Mouse (Mus musculus) cerebellum, adult 2 months (tissue): ENCODE data around the gene Pcgf1. TPM values are rescaled to one million over a fixed set of nuclear protein-coding genes. Genes with fewer than 3 reads are reported as not detected.
A peak's percentile ranks its signal among the peaks of the same experiment; 100 is the strongest.

Source experiments
- DNase-seq, 2 experiments: peaks; one replicate each; pipeline ENCODE4 v3.0.0; 2021
- H3K27ac ChIP-seq: fragments of 200-500 bp; 2 replicates; pipeline ENCODE4 v1.5.1; 2012; ENCODE audit warnings: low read length, control low read depth, inconsistent platforms; ENCODE audit not compliant: insufficient read depth
- H3K27me3 ChIP-seq: fragments of 200-500 bp; 2 replicates; pipeline ENCODE4 v1.6.1; 2012; ENCODE audit warnings: inconsistent platforms, mild to moderate bottlenecking, low read length, moderate library complexity; ENCODE audit not compliant: control insufficient read depth, insufficient read depth
- H3K4me1 ChIP-seq: fragments of 200-500 bp; 2 replicates; pipeline ENCODE4 v1.6.1; 2011; ENCODE audit warnings: low read length; ENCODE audit not compliant: control insufficient read depth, insufficient read depth
- H3K4me3 ChIP-seq: fragments of 200-500 bp; replicated peaks from 2 replicates; pipeline ENCODE3; 2011; ENCODE audit warnings: mild to moderate bottlenecking, low read depth, low read length, control low read depth; ENCODE audit not compliant: insufficient read depth
- CTCF ChIP-seq: fragments of 200-500 bp; IDR thresholded peaks from 2 replicates; pipeline ENCODE4 v1.5.1; 2011; ENCODE audit warnings: low read depth, mild to moderate bottlenecking, control low read depth, low read length, moderate library complexity, borderline replicate concordance; ENCODE audit not compliant: insufficient read depth
- POLR2A ChIP-seq: fragments of 200-500 bp; IDR thresholded peaks from 2 replicates; pipeline ENCODE4 v1.6.1; 2011; ENCODE audit warnings: low read length, control low read depth, borderline replicate concordance; ENCODE audit not compliant: insufficient read depth
- WGBS: fragments of 180-500 bp; shearing (Covaris S2); methylation state at CpG from one replicate; pipeline ENCODE4 v1.1.7; 2018; 5-methylcytosine and 5-hydroxymethylcytosine counted together
- polyA plus RNA-seq: library from polyadenylated mRNA; depleted of rRNA; stranded (reverse); fragments of >200 nt; gene quantifications from 2 replicates; pipeline ENCODE4 v1.2.3, GENCODE M21; 2012; rRNA removed

Gene Pcgf1
- polyA plus RNA-seq, result 57.5 and 61.6 TPM in 2 replicates

DNA sequence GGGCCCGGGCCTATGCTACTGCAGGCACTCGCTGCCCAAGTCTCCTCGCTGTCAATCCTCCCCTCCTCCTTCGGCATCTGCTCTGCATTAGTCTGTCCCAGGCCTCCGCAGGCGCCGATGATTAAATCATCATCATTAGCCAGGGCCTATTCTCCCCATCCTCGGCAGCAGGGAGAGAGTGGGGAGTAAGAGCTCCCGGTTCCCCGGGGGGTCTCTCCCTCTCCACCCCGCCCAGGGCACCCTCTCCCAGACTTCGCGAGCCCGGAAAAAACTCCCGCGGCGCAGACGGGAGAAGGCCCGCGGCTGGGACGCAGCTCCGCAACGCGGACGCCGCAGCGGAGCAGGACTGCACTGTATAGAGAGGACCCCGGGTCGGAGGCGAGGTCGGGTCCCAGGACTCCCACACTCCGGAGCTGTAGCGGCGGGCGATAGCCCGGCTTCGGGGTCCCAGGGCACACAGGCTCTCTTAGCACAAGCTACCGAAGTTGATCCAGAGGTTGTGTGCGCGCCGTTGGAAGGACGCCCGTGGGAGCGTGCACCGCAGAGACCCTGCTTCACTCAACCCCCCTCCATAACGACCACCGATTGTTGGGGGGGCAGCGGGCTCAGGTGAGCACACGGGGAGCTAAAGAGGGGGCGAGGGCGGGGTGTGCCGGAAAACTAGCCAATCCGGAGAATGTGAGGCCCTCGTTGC, at the start of gene Pcgf1:
Gene Pcgf1, plus strand, starts transcription at position 240 of the 694 bp plus-strand sequence.
- Histone ChIP-seq H3K4me1 (peaks cover 7% of the 10 kb centered on the region; the same call in 1 of the 2 replicates), H3K4me3 (peak within 1 kb of the TSS; percentile 85), H3K27me3 (no peaks in the 10 kb centered on the region; the same call in 1 of the 2 replicates), H3K27ac (peak within 1 kb of the TSS; percentile 83)
- under 1% methylated on average over 54 of the region's 54 CpGs for WGBS
- no peak for TF ChIP-seq CTCF
- no peak for TF ChIP-seq POLR2A
- peak in 1 of 2 experiments; percentile 67 for DNase-seq

DNA sequence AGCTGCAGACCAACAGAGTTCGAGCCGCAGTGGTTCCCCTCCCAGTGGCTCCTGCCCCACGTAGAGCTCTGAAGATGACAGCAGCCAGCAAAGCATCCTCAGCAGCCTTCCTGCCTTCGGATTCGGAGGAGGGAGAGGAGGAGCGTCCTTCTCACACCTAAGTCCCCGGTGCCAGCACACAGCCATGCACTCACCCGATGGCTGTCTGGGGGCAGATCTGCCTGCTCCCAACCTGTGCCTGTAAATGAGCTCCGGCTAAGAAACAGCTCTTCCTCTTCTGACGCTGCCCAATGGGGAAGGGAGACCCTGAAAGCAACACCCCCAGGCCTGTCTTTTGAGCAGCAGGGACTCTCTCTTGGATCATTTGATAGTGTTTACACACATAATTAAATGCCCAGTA, 47.9 kb upstream of the Pcgf1 start:
- H3K4me1 ChIP-seq, result 0 out of 2 replicates have a peak, but pooled peaks cover 2% of the 10 kb centered on the region
- H3K27ac ChIP-seq, result no peak overlapping the region
- DNase-seq, result no peak
- WGBS, result 33% methylated on average over 10 of the region's 10 CpGs
- no peak overlapping the region for H3K4me3 ChIP-seq
- H3K27me3 ChIP-seq, result peaks cover 6% of the 10 kb centered on the region; the same call in 1 of the 2 replicates
- TF ChIP-seq CTCF (no peak), POLR2A (no peak)

DNA sequence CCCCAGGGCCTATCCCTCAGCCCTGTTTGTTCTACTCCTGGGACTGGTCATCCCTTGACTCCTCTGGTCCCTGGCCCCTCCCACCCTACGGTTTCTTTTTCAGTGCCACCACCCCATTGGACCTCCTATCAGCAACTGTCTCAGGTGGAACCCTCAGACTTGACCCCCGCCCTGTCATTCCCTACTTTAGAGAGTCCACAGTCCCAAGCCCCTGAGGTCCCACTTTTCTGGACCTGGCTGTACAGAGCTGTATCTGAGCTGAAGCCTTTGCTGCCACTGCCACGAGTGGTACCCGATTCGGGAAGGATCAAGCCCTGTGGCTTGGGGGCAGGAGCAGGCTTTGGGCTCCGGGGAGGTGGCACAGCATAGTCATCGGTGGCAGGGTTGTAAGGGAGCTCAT, 46.6 kb upstream of the Pcgf1 start:
- peaks cover 6% of the 10 kb centered on the region; the same call in 1 of the 2 replicates for H3K27me3 ChIP-seq
- H3K4me3 ChIP-seq, result no peak overlapping the region
- H3K27ac ChIP-seq, result no peak overlapping the region
- 0 out of 2 replicates have a peak, but pooled peaks cover 2% of the 10 kb centered on the region for H3K4me1 ChIP-seq
- WGBS, result 70% methylated on average over 7 of the region's 7 CpGs
- no peak for TF ChIP-seq CTCF
- no peak for DNase-seq

DNA sequence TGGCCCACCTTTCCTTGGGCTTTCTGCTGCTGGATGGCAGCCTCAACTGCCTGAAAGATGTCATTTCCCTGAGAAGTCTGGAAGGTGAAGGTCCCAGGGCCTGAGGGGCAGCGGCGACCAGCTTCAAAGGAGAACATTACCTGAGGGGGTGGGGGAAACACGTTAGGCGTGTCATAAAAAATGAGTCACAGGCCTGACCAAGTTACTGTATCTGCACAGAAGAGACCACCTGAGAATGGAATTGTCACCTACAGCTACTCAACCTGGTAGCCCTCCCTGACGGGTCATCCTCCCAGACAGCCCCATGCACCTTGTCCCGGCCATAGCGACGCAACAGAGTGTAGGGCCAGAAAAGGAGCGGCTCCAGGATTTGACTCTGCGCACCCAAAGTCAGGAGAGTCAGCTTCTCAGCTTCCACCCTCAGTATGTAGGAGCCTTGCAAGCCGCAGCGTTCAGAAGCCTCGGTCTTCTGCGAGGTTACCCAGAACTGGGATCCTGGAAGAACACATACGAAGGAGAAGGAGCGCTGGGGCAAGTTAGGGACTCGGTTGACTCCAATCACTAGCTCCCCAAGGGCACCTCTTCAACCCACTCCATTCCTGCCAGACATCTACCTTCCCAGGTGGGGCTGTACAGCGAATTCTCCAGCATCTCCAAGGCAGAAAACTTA, 45.6 kb upstream of the Pcgf1 start:
- no peak for DNase-seq
- 0 out of 2 replicates have a peak, but pooled peaks cover 2% of the 10 kb centered on the region for H3K4me1 ChIP-seq
- peaks cover 6% of the 10 kb centered on the region; the same call in 1 of the 2 replicates for H3K27me3 ChIP-seq
- TF ChIP-seq POLR2A, result no peak
- TF ChIP-seq CTCF, result no peak
- H3K4me3 ChIP-seq, result no peak overlapping the region
- no peak overlapping the region for H3K27ac ChIP-seq
- WGBS, result 38% methylated on average over 18 of the region's 18 CpGs

DNA sequence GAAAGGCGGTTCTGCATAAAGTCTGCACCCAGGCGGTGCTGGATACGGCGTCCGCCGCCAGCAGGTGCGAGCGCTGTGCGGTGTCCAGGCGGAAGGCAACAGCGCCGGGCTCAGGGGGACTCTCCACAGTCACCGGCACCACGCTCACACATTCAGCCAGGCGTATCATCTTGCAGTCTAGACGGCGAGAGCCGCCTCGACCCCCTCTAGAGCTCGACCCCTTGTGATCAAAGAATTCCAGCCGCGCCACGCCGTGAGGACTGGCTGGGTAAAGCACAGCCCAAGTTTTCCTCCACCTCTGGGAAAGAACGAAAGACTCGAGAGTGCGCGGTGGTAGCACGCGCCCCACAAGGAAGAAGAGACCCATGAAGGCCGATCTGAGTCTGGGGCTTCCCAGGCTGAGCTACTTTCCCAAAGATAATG, 44.9 kb upstream of the Pcgf1 start:
- WGBS, result under 1% methylated on average over 31 of the region's 31 CpGs

DNA sequence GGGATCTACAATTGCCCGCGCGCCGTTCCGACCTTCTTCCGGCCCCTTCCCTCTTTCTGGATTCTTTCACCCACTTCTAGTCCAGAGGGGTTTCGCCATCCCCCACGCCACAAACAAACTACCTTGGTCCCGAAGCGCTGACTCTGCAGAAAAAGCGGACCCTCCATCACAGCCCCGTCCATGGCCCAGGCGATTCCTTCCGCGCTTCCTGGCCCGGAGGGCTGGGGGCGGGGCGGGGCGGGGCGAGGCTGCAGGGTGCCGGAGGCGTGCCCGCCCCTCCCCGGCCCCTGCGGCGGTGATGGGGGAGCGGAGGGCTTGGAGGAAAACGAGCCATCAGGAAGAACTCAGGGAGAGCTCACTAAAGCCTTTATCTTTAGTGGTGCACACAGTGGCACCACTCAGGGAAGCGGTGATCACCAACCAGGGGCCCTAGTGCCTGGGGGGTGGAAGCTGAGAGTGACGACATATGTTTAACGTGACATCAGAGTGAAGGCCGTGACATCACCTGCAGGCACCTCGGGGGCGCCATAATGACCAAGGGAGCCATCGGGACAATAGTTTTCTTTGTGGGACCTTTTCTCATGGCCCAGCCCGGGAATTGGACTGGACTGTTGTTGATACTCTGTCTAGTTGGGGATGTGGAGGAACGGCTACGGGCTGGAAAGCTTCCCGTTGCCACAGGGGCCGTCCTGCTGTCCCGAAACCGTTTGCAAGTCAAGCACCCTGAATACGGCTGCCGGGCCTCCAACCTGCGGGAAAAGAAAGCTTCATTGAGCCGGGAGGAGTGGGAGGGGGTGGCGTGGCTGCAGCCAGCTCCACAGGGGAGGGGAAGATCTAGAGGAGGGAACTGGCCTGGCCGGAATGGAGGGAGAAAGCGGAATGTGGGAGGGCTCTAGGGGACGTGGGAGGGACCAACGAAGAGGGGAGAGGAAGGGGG, 44.2 kb upstream of the Pcgf1 start, which contains the start of the genes Dok1 and Loxl3:
Gene Dok1, minus strand, starts transcription at position 223 of the 937 bp plus-strand sequence.
Gene Loxl3, plus strand, starts transcription at position 925 of the 937 bp plus-strand sequence.
- Histone ChIP-seq H3K27me3 (peaks cover 6% of the 10 kb centered on the region; the same call in 1 of the 2 replicates), H3K4me3 (peak within 1 kb of the TSS; percentile 42), H3K4me1 (0 out of 2 replicates have a peak, but pooled peaks cover 2% of the 10 kb centered on the region), H3K27ac (no peak within 1 kb of the TSS)
- no peak for DNase-seq
- no peak for TF ChIP-seq CTCF
- TF ChIP-seq POLR2A, result no peak
- under 1% methylated on average over 51 of the region's 51 CpGs for WGBS

More for the DNA sequence above, 44.9 kb upstream of the Pcgf1 start:
- TF ChIP-seq CTCF (no peak), POLR2A (no peak)
- peak overlapping the region; percentile 42 for H3K4me3 ChIP-seq
- 0 out of 2 replicates have a peak, but pooled peaks cover 2% of the 10 kb centered on the region for H3K4me1 ChIP-seq
- DNase-seq, result no peak
- H3K27me3 ChIP-seq, result peaks cover 6% of the 10 kb centered on the region; the same call in 1 of the 2 replicates
- no peak overlapping the region for H3K27ac ChIP-seq
